Mouse (Mus musculus) NIH3T3 (cell line): ENCODE data around the gene Zranb3.

ENCODE experiments used
- DNase-seq: peaks from one replicate; pipeline ENCODE4 v3.0.0-alpha.2; 2012; ENCODE audit warnings: low read depth

Zranb3 gene

DNA sequence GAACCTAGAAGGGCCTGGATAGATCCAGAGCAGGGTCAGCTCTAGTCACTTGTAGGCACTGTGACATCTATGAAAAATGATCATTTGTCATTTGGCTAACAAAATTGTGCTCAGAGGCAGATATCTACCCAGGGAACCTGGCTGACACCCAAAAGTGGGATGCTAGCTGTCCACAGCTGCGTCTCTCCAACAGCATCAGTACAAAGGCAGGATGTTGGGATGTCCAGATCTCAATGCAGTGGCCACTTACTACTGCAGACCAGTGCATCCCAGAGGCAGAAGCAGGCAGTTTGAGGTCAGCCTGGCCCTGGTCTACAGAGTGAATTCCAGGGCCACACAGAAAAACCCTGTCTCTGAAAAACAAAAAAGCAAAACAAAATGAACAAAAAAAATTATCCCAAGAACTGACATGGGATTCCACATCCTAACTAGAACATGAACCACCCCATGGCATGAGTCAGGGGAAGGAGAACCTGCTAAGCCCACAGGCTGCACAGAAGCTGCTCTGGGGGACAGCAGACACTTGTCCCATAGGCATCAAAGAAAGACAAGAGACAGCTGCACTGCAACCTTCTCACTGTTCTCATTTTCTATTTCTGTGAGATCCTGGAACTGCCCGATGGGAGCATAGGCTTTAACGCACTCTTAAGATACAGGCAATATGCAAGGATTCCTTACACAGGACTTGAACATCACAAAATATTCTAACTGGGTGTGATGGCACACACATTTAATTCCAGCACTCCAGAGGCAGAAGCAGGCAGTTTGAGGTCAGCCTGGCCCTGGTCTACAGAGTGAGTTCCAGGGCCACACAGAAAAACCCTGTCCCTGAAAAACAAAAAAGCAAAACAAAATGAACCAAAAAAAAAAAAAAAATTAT, 156.9 kb downstream of the Zranb3 start:
- no peak for DNase-seq

DNA sequence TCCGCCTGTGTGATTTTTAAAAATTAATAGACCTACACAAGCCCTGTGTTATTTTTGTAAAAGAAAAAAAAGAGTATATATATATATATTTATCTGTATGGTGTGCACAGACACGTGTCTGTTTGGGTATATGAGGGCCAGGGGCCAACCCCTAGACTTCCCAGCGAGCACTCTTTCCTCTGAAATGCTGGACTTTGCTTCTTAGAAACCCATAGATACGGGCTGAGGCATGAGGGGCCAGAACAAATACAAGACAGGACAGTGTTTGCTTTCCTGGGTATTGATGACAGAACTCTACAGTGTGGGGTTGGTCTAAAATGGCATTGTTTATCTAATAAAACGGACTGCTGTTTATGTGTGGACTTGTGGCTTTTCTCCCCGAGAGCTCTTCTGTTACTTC, 159.3 kb downstream of the Zranb3 start:
- DNase-seq, result no peak

DNA sequence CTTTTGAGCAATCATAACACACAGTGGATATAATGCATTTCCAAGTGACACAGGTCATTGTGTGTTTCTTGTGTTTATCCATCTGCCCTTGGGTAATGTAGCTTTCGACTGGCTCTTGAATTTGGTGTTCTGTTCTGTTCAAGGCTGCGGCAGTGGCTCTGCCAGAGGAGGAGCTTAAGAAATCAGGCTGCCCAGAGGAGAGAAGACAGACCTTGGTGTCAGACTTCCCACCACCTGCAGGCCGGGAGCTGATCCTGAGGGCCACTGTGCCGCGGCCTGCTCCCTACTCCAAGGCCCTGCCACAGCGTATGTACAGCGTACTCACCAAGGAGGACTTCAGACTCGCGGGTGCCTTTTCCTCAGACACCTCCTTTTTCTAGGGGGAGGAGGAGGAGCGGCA, 160.6 kb downstream of the Zranb3 start:
- DNase-seq, result no peak

- no peak for DNase-seq
Observed at GRCm38 (mm10) chr1:127937277-127937676, 165.6 kb downstream of the Zranb3 start.

- no peak for DNase-seq
Observed at GRCm38 (mm10) chr1:127934322-127934721, 168.5 kb downstream of the Zranb3 start.

DNA sequence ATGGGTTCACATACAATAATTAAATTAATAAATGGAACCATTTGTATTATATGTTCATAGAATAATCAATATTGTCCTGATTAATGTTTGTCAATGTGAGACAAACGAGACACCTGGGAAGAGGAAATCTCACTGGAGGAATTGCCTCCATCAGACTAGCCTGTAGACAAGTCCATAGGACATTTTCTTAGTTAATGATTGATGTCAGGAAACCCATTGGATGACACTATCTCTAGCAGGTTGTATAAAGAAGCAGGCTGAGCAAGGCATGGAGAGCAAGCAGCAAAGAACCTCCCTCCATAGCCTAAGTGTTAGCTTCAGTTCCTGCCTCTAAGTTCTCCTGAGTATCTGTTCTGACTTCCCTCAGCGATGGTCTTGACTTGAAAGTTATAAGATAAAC, 169.4 kb downstream of the Zranb3 start:
- no peak for DNase-seq

- DNase-seq, result peak; percentile 42
Observed at GRCm38 (mm10) chr1:127915802-127916201, 187.0 kb downstream of the Zranb3 start.

GRCm38 (mm10) chr1:127915316-127915715, 187.5 kb downstream of the Zranb3 start:
- no peak for DNase-seq

DNA sequence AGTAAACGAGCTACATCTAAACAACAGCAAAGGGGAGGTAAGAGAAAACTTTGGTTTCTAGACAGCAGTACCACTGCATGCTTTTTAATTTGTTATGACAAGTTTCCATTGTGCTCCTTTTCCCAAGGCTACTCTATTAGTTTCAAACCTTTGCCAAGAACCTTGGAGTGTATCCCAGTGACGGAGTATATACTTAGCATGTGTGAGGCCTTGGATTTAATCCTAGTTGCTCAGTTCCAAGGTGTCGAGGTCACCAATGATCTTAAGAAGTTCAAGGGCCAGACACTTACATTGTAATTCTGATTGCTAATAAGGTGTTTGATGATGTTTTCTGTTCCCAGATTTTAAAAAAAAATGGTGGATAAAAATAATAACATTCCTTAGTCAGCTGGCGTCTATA, 189.7 kb downstream of the Zranb3 start:
- no peak for DNase-seq

- DNase-seq, result no peak
Observed at GRCm38 (mm10) chr1:127904774-127905385, 198.0 kb downstream of the Zranb3 start.
